Mouse (Mus musculus) kidney, embryonic 15.5 days (tissue): ENCODE results near the gene Arhgap24. TPM values are rescaled to one million over a fixed set of nuclear protein-coding genes. Genes with fewer than 3 reads are reported as not detected.

Source experiments
- ATAC-seq: fragments of 200-750 bp; cut with Nextera tagmentation; replicated peaks from 2 replicates; pipeline ENCODE4 v1.8.0; 2017; ENCODE audit warnings: moderate TSS enrichment; ENCODE audit not compliant: low FRiP score
- H3K27ac ChIP-seq: fragments of 300-500 bp; sonication (generic); 2 replicates; pipeline ENCODE4 v1.5.1; 2015; ENCODE audit warnings: mild to moderate bottlenecking, inconsistent platforms
- H3K27me3 ChIP-seq: fragments of 300-500 bp; sonication (generic); 2 replicates; pipeline ENCODE4 v1.6.1; 2015; ENCODE audit warnings: inconsistent platforms
- H3K36me3 ChIP-seq: fragments of 300-500 bp; sonication (generic); 2 replicates; pipeline ENCODE4 v1.6.1; 2015; ENCODE audit warnings: inconsistent platforms
- H3K4me1 ChIP-seq: fragments of 300-500 bp; sonication (generic); 2 replicates; pipeline ENCODE4 v1.6.1; 2015; ENCODE audit warnings: inconsistent platforms
- H3K4me2 ChIP-seq: fragments of 300-500 bp; sonication (generic); 2 replicates; pipeline ENCODE4 v1.6.1; 2015; ENCODE audit warnings: moderate library complexity, mild to moderate bottlenecking, inconsistent platforms
- H3K4me3 ChIP-seq: fragments of 300-500 bp; sonication (generic); replicated peaks from 2 replicates; pipeline ENCODE4 v1.5.1; 2015; ENCODE audit warnings: mild to moderate bottlenecking, inconsistent platforms
- H3K9ac ChIP-seq: fragments of 300-500 bp; sonication (generic); 2 replicates; pipeline ENCODE4 v1.6.1; 2015; ENCODE audit warnings: mild to moderate bottlenecking, inconsistent platforms
- H3K9me3 ChIP-seq: fragments of 300-500 bp; sonication (generic); replicated peaks from 2 replicates; pipeline ENCODE4 v1.6.1; 2016; ENCODE audit warnings: inconsistent platforms
- WGBS: fragments of 180-500 bp; shearing (Covaris S2); methylation state at CpG from one replicate; pipeline ENCODE4 v1.1.7; 2015; ENCODE audit warnings: mixed read lengths; 5-methylcytosine and 5-hydroxymethylcytosine counted together
- polyA plus RNA-seq: library from polyadenylated mRNA; unstranded; fragments of >200 nt; fragmentation: Nextera tagmentation; extraction: Ambion mirVana; gene quantifications from 2 replicates; pipeline ENCODE4 v1.2.1, GENCODE M21; 2015

Gene Arhgap24
- polyA plus RNA-seq, 1 experiment from 2014 or later, result 71.3 TPM

DNA sequence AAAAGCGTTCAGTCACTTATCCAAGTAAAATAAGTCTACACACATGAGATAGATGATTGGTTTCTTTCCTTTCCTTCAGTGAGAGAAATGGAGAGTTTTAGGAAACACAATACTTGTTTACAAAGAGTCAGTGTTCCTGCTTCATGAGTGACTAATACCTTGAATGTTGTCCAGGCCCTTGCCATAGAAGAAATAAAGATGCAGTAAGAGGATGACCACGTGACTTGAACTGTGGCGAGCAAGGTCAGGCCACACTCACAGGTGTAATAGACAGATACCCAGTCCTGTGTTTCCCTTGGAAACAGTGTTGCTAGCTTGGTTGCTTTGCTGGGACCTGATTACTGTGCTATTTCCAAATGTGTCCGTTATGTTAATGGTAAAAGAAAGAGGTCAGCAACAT lies 23.4 kb downstream of the Arhgap24 start:
- ATAC-seq, result no peak
- WGBS, result 85% methylated on average over 4 of the region's 4 CpGs
- H3K9ac ChIP-seq, result no peak overlapping the region

DNA sequence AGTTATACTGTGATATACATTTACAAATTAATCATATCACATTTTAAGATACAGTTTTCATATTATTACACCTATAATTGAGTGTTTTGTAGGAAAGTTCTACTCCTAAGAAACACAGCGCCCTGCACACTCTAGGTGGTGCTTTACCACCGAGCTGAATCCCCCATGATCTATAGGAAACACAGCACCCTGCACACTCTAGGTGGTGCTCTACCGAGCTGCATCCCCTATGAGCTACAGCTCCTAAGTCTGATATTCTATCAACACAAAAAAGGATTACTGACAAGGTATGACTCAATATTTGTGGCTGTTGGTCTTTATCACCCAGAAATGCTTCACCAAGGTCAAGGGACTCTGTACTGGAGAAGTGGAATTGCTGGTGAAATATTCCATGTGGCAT lies 27.0 kb downstream of the Arhgap24 start:
- no peak overlapping the region for H3K27ac ChIP-seq
- H3K9ac ChIP-seq, result no peak overlapping the region
- WGBS, result 78% methylated on average over 3 of the region's 3 CpGs
- no peak overlapping the region for H3K4me2 ChIP-seq
- no peaks in the 10 kb centered on the region for H3K27me3 ChIP-seq
- H3K4me1 ChIP-seq, result no peaks in the 10 kb centered on the region
- no peak for ATAC-seq
- no peaks in the 10 kb centered on the region for H3K36me3 ChIP-seq
- H3K4me3 ChIP-seq, result no peak overlapping the region
- no peaks in the 10 kb centered on the region for H3K9me3 ChIP-seq

More for the DNA sequence above, 23.4 kb downstream of the Arhgap24 start:
- Histone ChIP-seq H3K4me1 (no peaks in the 10 kb centered on the region), H3K36me3 (no peaks in the 10 kb centered on the region), H3K9me3 (no peaks in the 10 kb centered on the region), H3K27ac (no peak overlapping the region), H3K4me3 (no peak overlapping the region), H3K27me3 (no peaks in the 10 kb centered on the region), H3K4me2 (no peak overlapping the region)

DNA sequence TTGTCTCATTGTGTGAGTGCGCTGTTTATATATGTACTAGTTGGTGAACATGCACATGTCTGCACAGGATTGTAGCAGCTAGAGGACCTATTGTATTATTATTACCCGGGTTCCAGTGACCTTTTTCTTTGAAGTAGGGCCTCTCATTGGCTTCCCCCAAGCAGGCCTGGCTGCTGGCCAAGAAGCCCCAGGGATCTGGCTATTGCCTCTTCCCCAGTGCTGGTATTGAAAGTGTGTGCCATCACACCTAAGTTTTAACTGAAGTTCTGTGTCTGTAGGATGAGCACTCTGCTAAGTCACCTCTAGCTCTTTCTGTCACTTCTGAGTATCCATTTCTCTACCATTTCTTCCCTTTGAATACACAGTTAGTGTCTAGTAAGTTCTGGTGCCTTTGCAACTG lies 28.2 kb downstream of the Arhgap24 start:
- Histone ChIP-seq H3K27ac (no peak overlapping the region), H3K36me3 (no peaks in the 10 kb centered on the region), H3K9ac (no peak overlapping the region), H3K27me3 (no peaks in the 10 kb centered on the region), H3K4me2 (no peak overlapping the region), H3K4me1 (no peaks in the 10 kb centered on the region), H3K4me3 (no peak overlapping the region), H3K9me3 (no peaks in the 10 kb centered on the region)
- ATAC-seq, result no peak
- WGBS, result 71% methylated on average over 2 of the region's 2 CpGs

DNA sequence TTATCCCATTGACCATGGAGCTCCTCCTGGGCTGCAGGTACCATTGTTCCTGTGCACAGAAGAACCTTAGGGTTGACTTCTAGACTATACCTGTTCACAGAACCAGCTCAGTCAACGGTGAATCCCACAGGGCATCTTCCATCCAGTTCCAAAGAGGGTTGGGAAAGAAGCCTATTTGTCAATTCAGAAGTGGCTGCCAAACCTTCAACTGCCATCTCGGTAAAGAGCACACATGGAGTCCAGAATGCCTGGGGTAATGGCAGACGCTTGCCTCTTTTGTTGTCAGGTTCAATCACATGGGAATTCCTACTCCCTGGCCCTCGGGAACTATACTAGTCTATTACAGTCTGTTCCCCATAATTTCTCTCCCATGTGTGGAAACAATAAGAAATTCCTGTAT lies 30.5 kb downstream of the Arhgap24 start:
- H3K4me2 ChIP-seq, result no peak overlapping the region
- H3K36me3 ChIP-seq, result no peaks in the 10 kb centered on the region
- H3K27ac ChIP-seq, result no peak overlapping the region
- WGBS, result 85% methylated on average over 4 of the region's 4 CpGs
- H3K27me3 ChIP-seq, result no peaks in the 10 kb centered on the region
- 0 out of 2 replicates have a peak, but pooled peaks cover 4% of the 10 kb centered on the region for H3K4me1 ChIP-seq
- no peaks in the 10 kb centered on the region for H3K9me3 ChIP-seq
- ATAC-seq, result no peak
- H3K9ac ChIP-seq, result no peak overlapping the region
- H3K4me3 ChIP-seq, result no peak overlapping the region

DNA sequence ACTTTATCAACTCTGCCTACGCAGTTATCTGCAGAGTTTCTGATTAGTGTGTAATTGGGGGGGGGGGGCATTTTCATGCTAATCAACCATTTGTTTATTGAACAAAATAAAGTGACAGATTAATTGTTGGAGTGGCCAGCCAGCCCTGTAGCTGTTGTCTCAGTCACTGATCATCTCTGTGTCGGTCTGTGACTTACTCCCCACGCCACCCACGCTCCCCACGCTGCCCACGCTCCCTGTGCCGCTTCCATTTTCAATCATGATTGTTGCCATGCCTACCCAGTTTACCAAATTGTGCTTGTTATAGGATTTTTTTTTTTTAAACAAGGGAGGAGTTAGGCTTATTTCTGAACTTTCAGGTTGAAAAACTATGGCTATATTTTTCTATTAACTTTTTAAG lies 34.3 kb downstream of the Arhgap24 start:
- no peak overlapping the region for H3K27ac ChIP-seq
- no peaks in the 10 kb centered on the region for H3K36me3 ChIP-seq
- 0 out of 2 replicates have a peak, but pooled peaks cover 4% of the 10 kb centered on the region for H3K4me1 ChIP-seq
- H3K9me3 ChIP-seq, result no peaks in the 10 kb centered on the region
- H3K4me2 ChIP-seq, result no peak overlapping the region
- no peak overlapping the region for H3K4me3 ChIP-seq
- H3K27me3 ChIP-seq, result no peaks in the 10 kb centered on the region
- 57% methylated on average over 7 of the region's 7 CpGs for WGBS
- ATAC-seq, result no peak
- no peak overlapping the region for H3K9ac ChIP-seq

DNA sequence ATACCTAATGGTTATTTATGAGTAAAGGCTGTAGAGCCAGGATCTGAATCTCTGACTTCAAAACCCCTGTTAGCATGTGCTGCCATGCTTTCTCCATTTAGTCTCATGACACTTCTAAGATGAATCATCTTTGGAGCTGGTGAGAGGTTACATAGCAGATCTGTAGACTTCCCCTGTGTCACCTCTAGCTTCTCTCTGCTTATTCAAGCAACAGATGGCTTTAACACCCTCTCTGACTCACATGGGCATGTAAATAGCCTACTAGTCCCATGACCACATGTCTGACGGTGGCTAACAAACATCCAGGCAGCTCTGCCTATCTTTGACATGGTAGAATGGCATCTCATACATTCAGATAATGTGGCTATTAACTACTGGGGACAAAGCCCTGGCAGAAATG lies 39.3 kb downstream of the Arhgap24 start:
- Histone ChIP-seq H3K36me3 (no peaks in the 10 kb centered on the region), H3K4me1 (no peaks in the 10 kb centered on the region), H3K9ac (no peak overlapping the region), H3K4me2 (no peak overlapping the region), H3K27ac (no peak overlapping the region), H3K4me3 (no peak overlapping the region), H3K9me3 (no peaks in the 10 kb centered on the region), H3K27me3 (no peaks in the 10 kb centered on the region)
- no peak for ATAC-seq
- 41% methylated on average over 1 of the region's 1 CpGs for WGBS

DNA sequence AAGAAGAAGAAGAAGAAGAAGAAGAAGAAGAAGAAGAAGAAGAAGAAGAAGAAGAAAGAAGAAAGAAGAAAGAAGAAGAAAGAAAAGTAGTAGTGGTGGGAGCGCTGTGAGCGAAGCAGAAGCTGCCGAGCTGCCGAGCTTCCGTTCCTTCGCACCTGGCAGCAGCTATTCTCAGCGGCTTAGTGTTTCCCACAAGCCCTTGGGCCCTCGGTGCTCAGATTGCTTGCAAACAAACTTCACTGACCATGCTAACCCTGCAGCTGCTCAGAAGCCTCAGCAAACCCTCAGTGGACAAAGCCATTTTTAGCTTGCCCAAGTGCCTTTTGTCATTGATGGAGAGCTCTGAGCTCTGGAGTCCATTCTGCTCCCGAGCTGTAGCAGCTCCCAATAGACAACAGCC lies 54.1 kb downstream of the Arhgap24 start:
- Histone ChIP-seq H3K4me3 (no peak overlapping the region), H3K4me2 (no peak overlapping the region), H3K27me3 (no peaks in the 10 kb centered on the region), H3K9me3 (no peaks in the 10 kb centered on the region), H3K27ac (no peak overlapping the region), H3K4me1 (no peaks in the 10 kb centered on the region), H3K36me3 (no peaks in the 10 kb centered on the region), H3K9ac (no peak overlapping the region)
- 89% methylated on average over 9 of the region's 9 CpGs for WGBS
- ATAC-seq, result no peak

DNA sequence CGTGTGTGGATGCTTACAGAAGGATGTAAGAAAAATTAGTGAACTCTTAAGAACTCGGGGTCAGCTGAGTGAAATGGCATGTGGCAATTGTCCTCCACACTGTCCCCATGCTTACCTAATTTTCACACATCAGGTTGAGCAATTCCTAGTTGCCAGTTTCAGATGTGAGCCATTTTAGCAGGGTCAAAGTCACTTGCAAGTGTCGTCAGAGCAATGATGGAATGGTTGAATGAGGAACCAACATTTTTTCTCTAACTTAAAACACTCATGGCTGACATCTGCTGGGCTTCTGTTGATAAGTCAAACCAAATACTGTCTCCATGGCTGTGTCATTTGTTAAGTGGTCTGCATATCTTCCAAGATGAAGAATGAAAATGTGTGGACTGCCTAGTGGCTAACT lies 56.6 kb downstream of the Arhgap24 start:
- no peak for ATAC-seq
- H3K36me3 ChIP-seq, result no peaks in the 10 kb centered on the region
- 78% methylated on average over 3 of the region's 3 CpGs for WGBS

DNA sequence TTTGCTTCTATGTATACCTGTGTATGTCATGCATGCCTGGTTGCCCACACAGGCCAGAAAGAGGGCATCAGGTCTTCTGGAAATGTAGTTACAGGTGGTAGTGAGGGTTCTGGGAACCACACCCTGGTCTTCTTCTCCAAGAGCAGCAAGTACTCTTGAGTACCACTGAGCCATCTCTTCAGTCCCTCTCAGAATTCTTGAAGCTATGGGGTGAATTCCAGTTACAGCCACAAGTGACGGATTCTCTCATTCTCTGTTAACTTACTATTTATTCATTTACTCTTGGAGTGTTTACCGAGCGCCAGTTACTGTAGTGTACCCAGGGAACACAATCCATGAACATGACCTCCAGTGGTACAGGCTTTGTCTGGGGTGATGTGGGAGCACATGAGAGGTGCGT lies 65.1 kb downstream of the Arhgap24 start:
- ATAC-seq, result no peak
- H3K4me3 ChIP-seq, result no peak overlapping the region
- H3K4me1 ChIP-seq, result 0 out of 2 replicates have a peak, but pooled peaks cover 5% of the 10 kb centered on the region
- no peak overlapping the region for H3K27ac ChIP-seq
- 90% methylated on average over 4 of the region's 4 CpGs for WGBS
- no peak overlapping the region for H3K9ac ChIP-seq
- no peaks in the 10 kb centered on the region for H3K9me3 ChIP-seq
- no peaks in the 10 kb centered on the region for H3K36me3 ChIP-seq
- no peaks in the 10 kb centered on the region for H3K27me3 ChIP-seq
- no peak overlapping the region for H3K4me2 ChIP-seq

More for the DNA sequence above, 56.6 kb downstream of the Arhgap24 start:
- Histone ChIP-seq H3K27ac (no peak overlapping the region), H3K4me2 (no peak overlapping the region), H3K4me1 (no peaks in the 10 kb centered on the region), H3K4me3 (no peak overlapping the region), H3K9me3 (no peaks in the 10 kb centered on the region), H3K27me3 (no peaks in the 10 kb centered on the region), H3K9ac (no peak overlapping the region)

DNA sequence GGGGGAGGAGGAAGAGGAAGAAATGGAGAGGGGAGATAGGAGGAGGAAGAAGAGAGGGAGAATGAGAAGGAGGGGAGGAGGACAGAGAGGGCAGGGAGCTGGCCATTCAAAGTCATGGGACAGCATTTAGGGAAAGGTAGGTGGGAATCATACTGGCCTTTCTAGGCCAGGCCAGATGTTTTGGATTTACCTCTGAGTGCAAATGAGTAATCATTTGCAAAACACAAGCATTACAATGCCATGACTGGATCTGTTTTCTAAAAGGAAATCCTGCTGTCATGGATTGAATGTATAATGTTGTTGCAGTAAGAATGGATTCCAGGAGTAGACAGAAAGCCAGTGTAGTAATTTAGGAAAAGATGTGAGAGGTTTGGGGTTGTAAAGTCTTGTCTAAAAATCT lies 66.6 kb downstream of the Arhgap24 start:
- Histone ChIP-seq H3K4me2 (no peak overlapping the region), H3K9me3 (no peaks in the 10 kb centered on the region), H3K36me3 (no peaks in the 10 kb centered on the region), H3K4me1 (0 out of 2 replicates have a peak, but pooled peaks cover 6% of the 10 kb centered on the region), H3K27ac (no peak overlapping the region), H3K4me3 (no peak overlapping the region), H3K9ac (no peak overlapping the region), H3K27me3 (no peaks in the 10 kb centered on the region)
- ATAC-seq, result no peak

DNA sequence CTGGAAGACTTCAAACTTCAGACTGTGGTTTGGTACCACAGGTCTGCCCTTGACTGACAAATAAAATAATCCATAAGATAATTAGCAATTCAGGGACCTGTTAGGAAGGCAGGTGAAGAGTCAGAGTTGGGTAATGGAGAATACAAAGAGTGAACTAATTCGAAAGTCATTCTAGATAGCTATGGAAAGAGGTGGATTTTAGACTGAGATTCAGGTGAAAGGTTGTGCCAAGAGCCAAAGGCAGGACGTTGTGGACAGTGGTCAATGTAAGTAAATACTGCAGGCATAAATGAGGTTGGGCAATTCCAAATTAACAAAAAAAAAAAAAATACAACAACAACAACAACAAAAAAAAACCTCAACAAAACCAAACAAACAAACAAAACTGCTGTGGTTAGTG lies 67.2 kb downstream of the Arhgap24 start:
- Histone ChIP-seq H3K4me2 (no peak overlapping the region), H3K27ac (no peak overlapping the region), H3K36me3 (no peaks in the 10 kb centered on the region), H3K9ac (no peak overlapping the region), H3K4me3 (no peak overlapping the region), H3K9me3 (no peaks in the 10 kb centered on the region), H3K27me3 (no peaks in the 10 kb centered on the region), H3K4me1 (0 out of 2 replicates have a peak, but pooled peaks cover 6% of the 10 kb centered on the region)
- WGBS, result 82% methylated on average over 2 of the region's 2 CpGs
- no peak for ATAC-seq

DNA sequence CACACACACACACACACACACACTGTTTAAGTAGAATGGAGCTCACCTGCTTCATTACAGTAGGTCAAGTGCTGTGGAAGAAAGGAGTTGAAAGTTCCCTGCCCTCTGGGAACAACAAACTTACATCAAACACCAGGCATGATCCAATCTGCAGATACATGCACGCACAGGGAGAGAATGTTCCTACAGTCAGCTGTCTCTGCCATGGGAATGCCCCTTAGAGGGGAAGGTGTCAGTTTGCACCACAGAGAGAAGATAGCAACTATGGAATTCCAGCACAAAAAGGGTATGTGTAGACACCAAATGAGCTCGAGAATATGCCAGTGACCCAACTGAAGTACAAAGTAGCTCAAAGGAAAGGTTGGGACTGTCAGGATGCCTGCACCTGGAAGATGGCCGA lies 69.0 kb downstream of the Arhgap24 start:
- no peak for ATAC-seq
- Histone ChIP-seq H3K4me1 (0 out of 2 replicates have a peak, but pooled peaks cover 6% of the 10 kb centered on the region), H3K4me3 (no peak overlapping the region), H3K4me2 (no peak overlapping the region), H3K36me3 (no peaks in the 10 kb centered on the region), H3K27me3 (no peaks in the 10 kb centered on the region), H3K9ac (no peak overlapping the region), H3K9me3 (no peaks in the 10 kb centered on the region), H3K27ac (no peak overlapping the region)
- WGBS, result 59% methylated on average over 3 of the region's 3 CpGs

DNA sequence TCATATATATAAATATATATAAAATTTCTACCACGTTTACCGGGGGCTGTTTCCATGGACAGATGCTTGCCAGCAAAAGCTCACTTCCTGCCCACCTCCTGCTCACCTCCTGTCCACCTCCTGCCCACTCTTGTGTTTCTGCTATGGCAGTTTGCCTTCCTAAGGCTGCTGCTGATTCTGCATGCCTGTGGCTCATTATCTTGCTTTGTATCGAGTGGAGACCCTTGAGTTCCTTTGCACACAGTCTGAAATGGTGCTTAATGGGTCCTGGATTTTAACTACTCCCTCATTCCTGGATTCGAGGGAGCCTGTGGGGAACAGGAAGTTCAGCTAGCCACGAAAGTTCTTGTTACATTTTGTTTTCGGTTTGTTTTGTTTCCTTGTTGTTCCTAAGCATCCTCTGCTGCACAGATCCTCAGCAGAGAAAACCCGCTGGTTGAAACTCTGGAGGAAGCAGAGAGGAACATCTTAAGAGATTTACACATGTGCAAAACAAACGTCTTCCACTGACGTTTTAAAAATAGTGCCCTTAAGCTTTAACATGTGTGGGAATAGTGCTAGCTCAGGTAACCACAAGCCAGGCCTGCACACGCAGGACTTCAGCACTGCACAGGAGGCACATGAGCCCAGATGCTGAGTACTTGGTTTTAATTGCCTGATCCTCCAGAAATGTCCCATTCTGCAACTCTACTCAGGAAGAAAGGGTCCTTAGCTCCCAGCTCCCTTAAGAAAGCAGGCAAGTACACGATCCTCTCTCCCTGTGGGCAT lies 69.9 kb downstream of the Arhgap24 start:
- no peak for ATAC-seq
- no peak overlapping the region for H3K9ac ChIP-seq
- H3K36me3 ChIP-seq, result no peaks in the 10 kb centered on the region
- H3K9me3 ChIP-seq, result no peaks in the 10 kb centered on the region
- no peak overlapping the region for H3K4me2 ChIP-seq
- 0 out of 2 replicates have a peak, but pooled peaks cover 6% of the 10 kb centered on the region for H3K4me1 ChIP-seq
- no peaks in the 10 kb centered on the region for H3K27me3 ChIP-seq
- no peak overlapping the region for H3K27ac ChIP-seq
- 46% methylated on average over 11 of the region's 11 CpGs for WGBS
- H3K4me3 ChIP-seq, result no peak overlapping the region
